Mouse (Mus musculus) liver, embryonic 11.5 days (tissue): ENCODE results near the gene Zfp811. TPM values are rescaled to one million over a fixed set of nuclear protein-coding genes. Genes with fewer than 3 reads are reported as not detected.
A peak's percentile ranks its signal among the peaks of the same experiment; 100 is the strongest.

Source experiments
- ATAC-seq: fragments of 200-750 bp; cut with Nextera tagmentation; replicated peaks from 2 replicates; pipeline ENCODE4 v1.8.0; 2017; ENCODE audit warnings: moderate number of reproducible peaks, mild to moderate bottlenecking, moderate TSS enrichment, moderate library complexity; ENCODE audit not compliant: low FRiP score
- DNase-seq: peaks from one replicate; pipeline ENCODE4 v3.0.0-alpha.2; 2017; ENCODE audit warnings: low spot score
- H3K27ac ChIP-seq: fragments of 300-500 bp; sonication (generic); 2 replicates; pipeline ENCODE4 v1.5.1; 2014; ENCODE audit warnings: mild to moderate bottlenecking, low read depth, low read length, control low read depth
- H3K27me3 ChIP-seq: fragments of 300-500 bp; sonication (generic); replicated peaks from 2 replicates; pipeline ENCODE4 v1.6.1; 2014; ENCODE audit warnings: low read length, mixed read lengths; ENCODE audit not compliant: control insufficient read depth, insufficient read depth
- H3K36me3 ChIP-seq: fragments of 300-500 bp; sonication (generic); 2 replicates; pipeline ENCODE4 v1.6.1; 2014; ENCODE audit warnings: mild to moderate bottlenecking, low read length, moderate library complexity, mixed read lengths; ENCODE audit not compliant: control insufficient read depth, insufficient read depth
- H3K4me1 ChIP-seq: fragments of 300-500 bp; sonication (generic); replicated peaks from 2 replicates; pipeline ENCODE4 v1.6.1; 2014; ENCODE audit warnings: low read length, mixed read lengths; ENCODE audit not compliant: control insufficient read depth, insufficient read depth
- H3K4me2 ChIP-seq: fragments of 300-500 bp; sonication (generic); 2 replicates; pipeline ENCODE4 v1.6.1; 2014; ENCODE audit warnings: mild to moderate bottlenecking, control low read depth, moderate library complexity
- H3K4me3 ChIP-seq: fragments of 300-500 bp; sonication (generic); 2 replicates; pipeline ENCODE4 v1.5.1; 2014; ENCODE audit warnings: low read depth, low read length, control low read depth
- H3K9ac ChIP-seq: fragments of 300-500 bp; sonication (generic); 2 replicates; pipeline ENCODE4 v1.6.1; 2014; ENCODE audit warnings: low read depth, low read length, control low read depth
- H3K9me3 ChIP-seq: fragments of 300-500 bp; sonication (generic); 2 replicates; pipeline ENCODE4 v1.6.1; 2016; ENCODE audit warnings: low read length, inconsistent platforms, mixed read lengths; ENCODE audit not compliant: control insufficient read depth
- WGBS: fragments of 180-500 bp; shearing (Covaris S2); extraction: QIAGEN DNeasy Blood & Tissue Kit; methylation state at CpG from one replicate; pipeline ENCODE4 v1.1.7; 2014; 5-methylcytosine and 5-hydroxymethylcytosine counted together
- polyA plus RNA-seq: library from polyadenylated mRNA; unstranded; fragments of >200 nt; fragmentation: Nextera tagmentation; extraction: Ambion mirVana; gene quantifications from 2 replicates; pipeline ENCODE4 v1.2.1, GENCODE M21; 2014

The Zfp811 gene
- polyA plus RNA-seq, 1 experiment from 2014 or later, result 1.6 TPM

DNA sequence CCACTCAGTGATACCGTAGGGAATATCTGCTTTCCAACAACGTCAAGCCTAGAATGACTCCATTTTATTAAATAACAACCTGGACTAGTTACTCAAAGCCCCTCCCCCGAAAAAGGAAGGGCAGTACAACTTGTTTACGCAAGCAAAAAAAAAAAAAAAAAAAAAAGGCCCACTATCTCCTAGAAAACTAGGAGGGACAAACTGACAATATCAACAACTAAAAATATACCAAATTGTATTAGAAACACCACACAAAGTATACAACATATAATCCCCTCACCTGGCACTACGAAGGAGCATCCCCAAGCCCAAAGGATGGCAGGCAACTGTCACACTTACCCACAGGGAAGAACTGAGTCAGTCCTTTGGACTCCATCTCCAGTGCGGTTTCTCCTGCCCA is 22.8 kb downstream of the Zfp811 start:
- no peaks in the 10 kb centered on the region for H3K27me3 ChIP-seq
- H3K4me2 ChIP-seq, result peak overlapping the region; percentile 79
- DNase-seq (no peak), ATAC-seq (no peak)
- peaks cover 16% of the 10 kb centered on the region for H3K4me1 ChIP-seq
- 50% methylated on average over 6 of the region's 6 CpGs for WGBS
- peak overlapping the region; percentile 96 for H3K9ac ChIP-seq
- no peaks in the 10 kb centered on the region for H3K9me3 ChIP-seq
- peak overlapping the region; percentile 88 for H3K4me3 ChIP-seq
- no peak overlapping the region for H3K27ac ChIP-seq
- H3K36me3 ChIP-seq, result peaks cover 15% of the 10 kb centered on the region

DNA sequence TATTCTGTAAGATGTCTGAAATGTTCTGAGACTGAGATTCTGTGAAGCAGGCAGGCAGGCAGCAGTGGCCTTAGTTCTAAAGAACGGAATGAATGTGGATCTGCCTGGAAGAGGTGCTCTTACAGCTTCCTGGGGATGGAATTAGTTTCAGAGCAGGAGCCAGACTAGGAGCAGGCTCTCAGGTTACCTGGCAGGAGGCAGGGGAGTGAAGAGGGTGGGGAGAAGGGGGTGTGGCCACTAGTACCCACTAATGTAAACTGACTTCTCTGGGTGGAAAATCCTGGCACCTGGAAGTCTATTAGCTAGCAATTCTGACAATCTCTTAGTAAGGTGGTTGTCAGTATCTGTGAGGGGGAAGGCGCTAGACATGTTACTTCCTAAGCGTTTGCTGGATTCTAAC is 24.1 kb downstream of the Zfp811 start:
- DNase-seq (no peak), ATAC-seq (no peak)
- Histone ChIP-seq H3K9ac (no peak overlapping the region), H3K4me3 (no peak overlapping the region), H3K4me1 (peaks cover 16% of the 10 kb centered on the region), H3K27ac (no peak overlapping the region), H3K9me3 (no peaks in the 10 kb centered on the region), H3K4me2 (no peak overlapping the region), H3K36me3 (peaks cover 16% of the 10 kb centered on the region), H3K27me3 (no peaks in the 10 kb centered on the region)
- WGBS, result 92% methylated on average over 3 of the region's 3 CpGs

DNA sequence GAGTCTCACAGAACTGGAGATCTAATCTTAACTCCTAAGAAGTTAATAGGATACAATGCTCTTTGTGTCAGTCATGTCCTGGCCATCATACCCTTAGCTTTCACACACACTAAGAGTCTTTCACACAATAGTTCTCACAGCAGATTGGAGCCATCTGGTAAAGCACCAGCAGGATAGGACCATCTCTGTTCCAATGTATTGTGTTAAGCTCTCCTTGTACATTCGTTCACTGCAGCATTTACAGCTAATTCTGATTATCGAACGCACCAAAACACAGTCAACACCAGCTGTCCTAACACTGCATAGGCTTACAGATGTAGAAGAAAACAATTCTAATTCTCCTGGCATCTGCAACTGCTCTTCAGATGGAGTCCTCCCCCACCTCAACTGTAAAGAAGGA is 32.2 kb downstream of the Zfp811 start:
- 96% methylated on average over 3 of the region's 3 CpGs for whole genome bisulfite sequencing
- Histone ChIP-seq H3K4me1 (no peaks in the 10 kb centered on the region), H3K4me3 (no peak overlapping the region), H3K4me2 (no peak overlapping the region), H3K36me3 (peaks cover 52% of the 10 kb centered on the region), H3K9me3 (no peaks in the 10 kb centered on the region), H3K27ac (no peak overlapping the region), H3K9ac (no peak overlapping the region), H3K27me3 (no peaks in the 10 kb centered on the region)
- no peak for ATAC-seq
- no peak for DNase-seq

DNA sequence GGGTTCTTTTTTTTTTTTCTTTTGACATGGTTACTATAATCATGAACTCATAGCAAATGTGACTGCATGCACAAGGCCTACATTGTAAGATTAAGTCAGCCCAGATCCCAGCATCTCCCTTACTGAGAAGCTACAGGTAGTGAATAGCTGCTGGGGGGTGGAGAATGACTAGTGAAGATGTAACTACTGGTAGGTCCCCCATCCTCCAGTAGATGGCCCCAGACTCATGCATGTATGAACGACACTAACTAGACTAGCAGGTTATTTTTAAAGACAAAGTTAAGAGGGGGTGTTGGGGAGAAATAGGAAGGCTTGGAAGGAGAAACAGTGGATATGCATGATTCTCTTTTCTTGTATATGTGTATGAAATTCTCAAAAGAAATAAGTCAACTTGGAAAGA is 38.5 kb downstream of the Zfp811 start:
- DNase-seq (no peak), ATAC-seq (no peak)
- Histone ChIP-seq H3K4me2 (no peak overlapping the region), H3K27ac (no peak overlapping the region), H3K4me3 (no peak overlapping the region), H3K27me3 (no peaks in the 10 kb centered on the region), H3K9me3 (peaks cover 3% of the 10 kb centered on the region; the same call in 1 of the 2 replicates), H3K4me1 (no peaks in the 10 kb centered on the region), H3K36me3 (peaks cover 70% of the 10 kb centered on the region), H3K9ac (no peak overlapping the region)
- 87% methylated on average over 1 of the region's 1 CpGs for WGBS

DNA sequence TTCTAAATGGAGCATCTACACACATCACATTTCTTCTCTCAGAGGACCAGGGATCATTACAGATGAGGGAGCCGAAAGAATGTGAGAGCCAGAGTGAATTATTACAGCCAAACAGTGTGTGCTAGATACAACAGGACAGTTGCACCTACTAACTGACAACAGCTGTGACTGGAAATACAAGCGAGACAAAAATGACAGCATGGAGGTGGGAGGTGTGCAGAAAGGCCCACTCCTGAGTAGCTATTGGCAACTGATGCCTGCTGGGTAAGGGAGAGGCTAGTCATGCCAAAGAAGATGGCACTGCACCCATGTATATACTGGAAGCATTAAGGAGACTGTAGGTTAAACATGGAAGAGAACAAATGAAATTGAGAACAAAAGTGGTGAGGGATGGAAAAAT is 43.3 kb downstream of the Zfp811 start:
- no peak overlapping the region for H3K27ac ChIP-seq
- ATAC-seq (no peak), DNase-seq (no peak)
- no peaks in the 10 kb centered on the region for H3K27me3 ChIP-seq
- no peak overlapping the region for H3K4me3 ChIP-seq
- no peak overlapping the region for H3K4me2 ChIP-seq
- no peak overlapping the region for H3K9ac ChIP-seq
- H3K36me3 ChIP-seq, result peaks cover 53% of the 10 kb centered on the region
- 97% methylated on average over 2 of the region's 2 CpGs for WGBS
- H3K9me3 ChIP-seq, result peaks cover 3% of the 10 kb centered on the region; the same call in 1 of the 2 replicates
- H3K4me1 ChIP-seq, result no peaks in the 10 kb centered on the region

DNA sequence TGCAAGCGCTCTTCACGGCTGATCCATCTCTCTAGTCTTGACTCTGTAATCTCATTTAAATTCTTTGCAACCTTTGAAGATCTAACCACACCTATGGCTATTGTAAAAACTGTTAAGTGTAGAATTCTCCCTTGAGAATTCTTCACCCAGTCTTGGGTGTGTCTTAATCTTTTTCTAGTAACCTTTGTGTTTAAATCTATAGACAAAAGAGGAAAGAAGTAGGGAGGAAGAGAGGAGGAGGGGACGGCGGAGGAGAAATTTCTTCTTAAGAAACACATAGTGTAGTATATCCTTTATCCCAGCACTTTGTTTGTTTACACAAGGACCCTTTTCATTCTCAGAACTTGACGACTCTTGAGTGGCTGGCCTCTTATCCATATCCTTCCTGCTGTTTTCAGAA is 52.4 kb downstream of the Zfp811 start:
- no peak for DNase-seq
- no peak for ATAC-seq
- WGBS, result 68% methylated on average over 5 of the region's 5 CpGs

DNA sequence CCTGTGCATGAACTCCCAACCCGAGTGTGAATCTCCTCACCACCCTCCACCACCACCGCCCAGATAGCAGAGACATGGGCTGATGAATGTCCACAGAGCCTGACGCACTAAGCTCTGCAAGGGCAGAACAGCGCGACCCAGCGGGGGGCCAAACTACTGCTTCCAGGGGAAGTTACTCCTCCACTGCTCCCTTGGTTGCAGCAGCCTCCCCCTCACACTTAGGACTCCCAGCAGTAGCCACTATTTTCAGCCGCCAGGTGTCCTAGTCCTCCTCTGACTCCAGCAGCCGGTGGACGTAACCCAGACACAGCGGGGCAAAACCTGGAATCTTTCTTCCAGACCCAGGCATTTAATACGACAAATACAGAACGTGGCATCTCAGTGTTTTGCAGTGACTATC is 56.1 kb downstream of the Zfp811 start:
- Histone ChIP-seq H3K4me2 (no peak overlapping the region), H3K27me3 (no peaks in the 10 kb centered on the region), H3K9me3 (no peaks in the 10 kb centered on the region), H3K4me1 (no peaks in the 10 kb centered on the region), H3K27ac (no peak overlapping the region), H3K36me3 (no peaks in the 10 kb centered on the region), H3K9ac (no peak overlapping the region), H3K4me3 (no peak overlapping the region)
- no peak for ATAC-seq
- WGBS, result 25% methylated on average over 12 of the region's 12 CpGs
- no peak for DNase-seq

More for the DNA sequence above, 52.4 kb downstream of the Zfp811 start:
- no peak overlapping the region for H3K27ac ChIP-seq
- H3K4me1 ChIP-seq, result no peaks in the 10 kb centered on the region
- no peak overlapping the region for H3K4me2 ChIP-seq
- no peaks in the 10 kb centered on the region for H3K9me3 ChIP-seq
- no peaks in the 10 kb centered on the region for H3K27me3 ChIP-seq
- no peaks in the 10 kb centered on the region for H3K36me3 ChIP-seq
- H3K4me3 ChIP-seq, result no peak overlapping the region
- no peak overlapping the region for H3K9ac ChIP-seq

DNA sequence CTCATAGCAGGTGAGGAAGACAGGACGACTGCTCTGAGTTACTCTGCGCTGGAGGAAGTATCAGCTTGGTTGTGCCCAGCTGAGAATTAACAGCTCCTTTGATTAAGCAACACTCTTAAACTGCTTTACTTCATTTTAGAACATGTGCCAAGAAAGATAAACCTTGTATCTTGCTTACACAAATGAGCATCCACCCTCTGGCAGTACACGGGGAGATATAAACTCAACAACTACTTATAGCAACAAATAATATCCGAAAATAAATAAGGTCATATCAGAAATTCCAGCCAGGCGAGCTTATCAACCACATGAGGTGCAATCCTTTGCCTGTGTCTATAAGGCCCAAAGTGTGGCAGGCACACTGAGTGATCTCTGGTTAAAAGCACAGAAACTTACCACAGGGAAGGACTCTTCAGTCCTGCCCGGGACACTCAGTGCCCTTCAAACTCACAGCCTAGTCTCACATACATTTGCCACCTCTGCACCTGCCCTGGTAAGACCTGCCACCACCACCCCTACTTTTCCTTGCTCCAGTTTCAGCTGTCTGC is 56.8 kb downstream of the Zfp811 start:
- peak; percentile 36 for ATAC-seq
- Histone ChIP-seq H3K4me2 (no peak overlapping the region), H3K9me3 (no peaks in the 10 kb centered on the region), H3K4me3 (no peak overlapping the region), H3K27ac (no peak overlapping the region), H3K36me3 (no peaks in the 10 kb centered on the region), H3K27me3 (no peaks in the 10 kb centered on the region), H3K9ac (no peak overlapping the region), H3K4me1 (no peaks in the 10 kb centered on the region)
- WGBS, result 54% methylated on average over 6 of the region's 6 CpGs
- DNase-seq, result no peak

DNA sequence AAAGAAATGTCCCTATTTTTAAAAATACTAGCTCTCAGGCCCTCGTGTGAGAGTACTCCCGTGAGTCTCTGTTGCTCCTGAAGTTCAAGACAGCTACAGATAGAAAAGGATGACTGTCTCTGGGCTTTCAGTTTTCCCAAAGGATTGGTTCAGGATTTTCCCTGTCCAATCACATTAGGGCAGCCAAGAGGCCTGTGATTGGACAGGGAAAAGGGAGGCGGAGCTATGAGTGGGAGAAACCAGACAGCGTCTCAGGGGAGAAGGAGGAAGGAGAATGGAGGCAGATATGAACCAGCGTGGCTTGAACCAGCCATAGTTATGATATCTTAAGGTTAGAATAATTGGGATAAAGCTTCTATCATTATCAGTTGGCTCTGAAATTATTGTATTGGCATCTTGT is 59.1 kb downstream of the Zfp811 start:
- DNase-seq (no peak), ATAC-seq (no peak)
- Histone ChIP-seq H3K4me2 (no peak overlapping the region), H3K4me1 (no peaks in the 10 kb centered on the region), H3K4me3 (no peak overlapping the region), H3K27me3 (no peaks in the 10 kb centered on the region), H3K36me3 (no peaks in the 10 kb centered on the region), H3K9me3 (no peaks in the 10 kb centered on the region), H3K9ac (no peak overlapping the region), H3K27ac (no peak overlapping the region)
- WGBS, result 38% methylated on average over 5 of the region's 5 CpGs
